Mouse (Mus musculus) NIH3T3 (cell line): Measurements from ENCODE around the gene Cdkn2aip.

ENCODE experiments used
- DNase-seq: peaks from one replicate; pipeline ENCODE4 v3.0.0-alpha.2; 2012; ENCODE audit warnings: low read depth

Gene Cdkn2aip

DNA sequence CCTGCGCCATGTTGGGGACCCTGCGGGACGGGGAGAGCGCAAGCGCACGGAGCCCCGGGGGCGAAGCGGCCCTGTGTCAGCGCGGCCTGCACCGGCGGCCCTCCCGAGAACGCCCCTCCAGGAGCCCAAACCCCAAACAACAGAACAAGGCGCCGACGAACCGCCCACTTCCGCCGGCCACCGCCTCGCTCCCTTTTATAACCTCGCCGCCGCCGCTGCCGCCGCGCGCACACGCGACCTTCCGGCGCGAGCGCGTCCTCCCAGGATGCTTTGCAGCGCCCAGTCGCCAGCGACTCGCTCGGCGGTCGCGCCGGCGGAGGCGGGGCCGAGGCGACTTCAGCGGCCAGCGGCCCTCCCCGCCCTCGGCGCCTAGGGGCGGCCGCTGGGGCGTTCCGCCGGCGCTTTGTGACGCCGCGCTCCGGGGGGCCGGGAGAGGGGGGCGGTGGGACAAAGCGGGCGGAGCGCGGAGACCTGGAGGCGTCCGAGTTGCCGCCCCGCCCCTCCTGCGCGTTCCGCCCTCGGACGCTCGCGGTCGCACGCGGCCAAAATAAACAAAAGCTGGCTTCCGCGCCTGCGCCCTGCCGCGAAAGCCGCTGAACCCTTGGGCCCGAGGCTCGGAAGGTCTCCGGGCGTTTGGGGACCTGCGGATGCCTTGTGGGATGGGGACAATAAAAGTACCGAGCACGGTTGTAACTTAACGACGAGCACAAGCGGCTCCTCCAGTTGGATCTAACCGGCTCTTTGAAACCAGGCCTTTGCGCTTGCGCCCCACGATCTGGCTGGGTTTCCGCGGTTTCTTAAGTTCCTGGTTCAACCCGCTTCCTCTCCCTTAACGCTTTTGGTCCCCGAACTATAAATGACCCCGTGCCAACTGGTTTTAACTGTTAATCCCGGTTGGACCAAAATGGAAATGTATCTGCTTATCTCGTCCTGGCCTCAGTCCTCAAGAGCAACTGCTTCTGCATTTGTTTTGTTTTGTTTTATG is at the start of gene Cdkn2aip:
Cdkn2aip (minus strand) TSS at position 172 of the 985 bp plus-strand sequence.
- DNase-seq, result peak; percentile 99

DNA sequence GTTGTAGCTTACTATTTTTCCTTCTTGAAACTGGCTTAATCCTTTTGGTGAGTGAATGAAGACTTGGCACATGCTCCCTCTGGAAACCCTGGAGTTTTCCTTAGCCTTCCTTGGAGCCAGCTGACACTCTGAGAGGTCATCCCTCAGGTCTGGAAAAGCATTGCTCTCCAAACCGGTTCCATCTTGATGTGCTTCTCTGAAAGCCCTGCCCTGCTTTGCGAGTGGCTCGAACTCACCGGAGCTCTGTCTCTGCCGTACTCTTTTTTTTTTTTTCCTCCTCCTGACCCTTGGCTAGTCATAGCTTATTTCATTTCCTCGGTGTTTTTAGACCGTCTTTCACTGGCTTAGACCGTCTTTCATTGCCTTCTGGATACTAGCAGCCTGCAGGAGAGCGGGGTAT is 49.5 kb upstream of the Cdkn2aip start:
- no peak for DNase-seq

GRCm38 (mm10) chr8:47760685-47761084 is 47.0 kb upstream of the Cdkn2aip start:
- DNase-seq, result peak; percentile 21

DNA sequence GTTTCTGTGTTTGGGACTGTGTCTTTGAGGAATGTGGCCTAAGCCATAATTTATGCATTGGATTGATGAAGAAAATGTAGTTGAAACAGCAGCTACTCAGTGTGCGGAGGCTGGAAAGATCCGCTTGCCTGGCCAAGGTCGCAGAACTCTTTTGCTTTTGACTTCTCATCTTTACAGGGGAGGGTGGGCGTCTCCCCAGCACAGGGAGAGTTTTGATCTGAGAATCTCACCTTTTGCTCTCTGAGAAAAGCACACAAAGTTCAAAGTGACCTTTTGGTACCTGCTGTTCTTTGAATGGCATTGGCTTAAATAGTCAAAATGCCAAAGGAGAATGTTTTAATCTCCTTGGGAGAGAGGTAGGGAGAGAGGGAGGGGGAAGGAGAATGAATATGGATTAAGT is 46.5 kb upstream of the Cdkn2aip start:
- no peak for DNase-seq

DNA sequence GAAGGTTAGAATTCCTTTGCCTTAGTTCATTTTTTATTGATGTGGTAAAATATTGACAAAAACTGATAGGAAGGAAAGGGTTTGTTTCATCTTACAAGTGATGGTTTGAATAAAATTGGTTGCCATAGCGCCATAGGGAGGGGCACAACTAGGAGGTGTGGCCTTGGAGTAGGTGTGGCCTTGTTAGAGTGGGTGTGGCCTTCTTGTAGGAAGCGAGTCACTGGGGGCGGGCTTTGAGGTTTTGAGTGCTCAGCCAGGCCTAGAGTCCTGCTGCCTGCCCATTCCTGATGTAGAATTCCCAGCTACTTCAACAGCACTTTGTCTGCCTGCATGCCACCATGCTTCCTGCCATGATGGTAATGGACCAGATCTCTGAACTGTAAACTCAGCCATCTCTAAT is 39.4 kb upstream of the Cdkn2aip start:
- peak; percentile 46 for DNase-seq

DNA sequence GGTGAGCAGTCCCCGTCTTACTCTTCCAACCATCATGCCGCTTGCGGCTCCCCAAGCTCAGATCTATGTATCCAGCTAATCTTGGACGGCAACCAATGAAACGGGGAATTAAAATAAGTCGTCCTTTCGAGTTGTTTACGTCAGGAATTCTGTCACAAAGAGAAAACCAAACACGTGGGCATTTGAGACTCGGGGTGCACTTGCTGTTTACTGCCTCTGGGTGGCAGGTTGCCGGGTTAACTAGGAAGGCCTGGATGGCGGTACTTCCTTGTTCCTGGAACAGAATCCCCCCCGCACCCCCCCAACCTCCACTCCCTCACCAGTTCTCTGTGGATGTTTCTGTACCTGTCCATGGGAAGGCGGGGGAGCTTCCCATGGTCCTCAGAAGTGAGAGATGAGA is 36.4 kb upstream of the Cdkn2aip start:
- DNase-seq, result peak; percentile 39

DNA sequence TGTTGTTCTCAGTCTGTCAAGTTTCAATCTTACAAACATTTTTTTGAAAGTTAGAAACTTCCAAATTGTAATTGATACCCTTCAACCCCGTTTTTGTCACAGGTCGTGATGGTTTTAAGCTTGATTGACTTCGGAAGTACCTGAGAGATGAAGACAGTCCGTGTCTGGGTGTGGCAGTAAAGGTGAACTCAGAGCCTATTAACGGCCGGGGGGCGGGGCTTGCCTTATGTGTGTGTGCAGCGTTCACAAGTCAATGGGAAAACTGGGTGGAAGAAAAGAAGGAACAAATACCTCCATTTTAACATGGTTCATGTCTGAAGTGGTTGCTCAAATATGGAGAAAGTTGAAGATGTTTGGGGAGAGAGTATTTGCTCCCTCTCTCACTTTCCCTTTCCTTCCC is 35.8 kb upstream of the Cdkn2aip start:
- DNase-seq, result no peak

DNA sequence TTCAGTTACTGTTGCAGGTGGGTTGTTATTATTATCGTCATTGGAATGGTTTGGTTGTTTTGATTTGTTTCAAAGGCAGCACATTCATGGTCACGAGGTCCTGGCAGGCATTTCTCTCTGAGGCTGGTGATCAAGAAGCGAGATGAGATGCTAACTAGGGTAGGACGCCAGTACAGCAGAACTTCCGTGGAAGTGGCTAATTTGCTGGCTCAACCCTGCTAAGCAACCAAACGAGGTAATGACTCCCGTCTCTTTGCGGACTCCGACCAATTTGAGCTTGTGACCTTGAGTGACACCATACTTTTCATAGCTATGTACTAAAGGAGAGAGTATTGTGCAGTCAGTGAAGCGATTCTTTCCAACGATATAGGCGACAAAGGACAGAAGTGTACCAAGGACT is 32.6 kb upstream of the Cdkn2aip start:
- no peak for DNase-seq

DNA sequence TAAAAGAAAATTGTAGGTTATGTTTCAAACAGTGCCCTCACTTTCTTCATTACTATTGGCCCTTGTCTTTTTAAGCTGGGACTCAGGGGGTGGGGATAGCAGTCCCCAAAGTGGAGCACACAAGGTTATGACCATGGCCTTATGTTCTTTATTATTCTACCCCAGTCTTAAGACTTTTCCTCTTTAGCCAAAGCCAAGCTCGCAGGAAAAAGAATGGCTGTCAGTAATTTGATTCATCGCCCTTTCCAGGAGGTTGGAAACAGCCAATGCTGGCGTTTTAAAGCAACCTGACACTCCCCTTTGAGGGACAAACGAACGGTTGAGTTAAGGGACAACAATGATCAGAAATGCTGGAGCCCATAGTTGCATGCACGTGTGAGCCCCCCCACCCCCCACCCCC is 32.1 kb upstream of the Cdkn2aip start:
- no peak for DNase-seq

DNA sequence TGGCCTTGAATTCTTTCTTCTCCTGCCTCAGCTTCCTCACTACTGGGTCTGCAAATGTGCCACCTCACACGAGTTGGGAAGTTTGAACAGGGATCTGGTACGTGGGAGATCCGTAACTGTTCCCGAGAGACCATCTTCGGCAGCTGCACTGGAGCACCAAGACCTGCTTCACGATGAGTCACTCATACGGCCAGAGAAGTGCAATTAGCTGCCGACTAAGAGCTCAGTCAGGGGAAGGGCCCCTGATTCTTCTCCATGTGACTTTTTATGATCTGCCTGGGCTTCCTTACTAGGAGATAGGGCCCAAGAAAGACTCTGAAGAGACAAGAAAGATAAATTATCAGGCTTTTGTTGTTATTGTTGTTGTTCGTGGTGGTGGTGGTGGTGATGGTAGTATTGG is 31.1 kb upstream of the Cdkn2aip start:
- peak; percentile 48 for DNase-seq

DNA sequence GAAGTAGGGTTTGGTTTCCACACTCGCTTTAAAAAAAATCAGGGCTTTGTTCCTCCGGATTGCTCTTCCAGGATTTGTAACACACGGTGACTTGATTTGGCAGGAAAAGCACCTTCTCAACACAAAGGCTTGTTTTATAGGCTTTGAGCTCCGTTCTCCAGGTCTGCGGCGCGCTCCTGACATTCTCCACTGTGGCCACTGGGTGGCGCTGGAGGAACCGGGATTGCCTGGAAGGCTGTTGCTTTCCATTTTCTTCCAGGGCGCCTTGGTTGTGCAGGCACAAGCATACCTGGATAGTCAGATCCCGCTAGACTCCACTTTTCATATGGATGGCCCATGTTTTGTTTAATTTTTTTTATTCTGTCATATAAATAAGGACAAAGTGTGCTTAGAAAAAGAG is 29.7 kb upstream of the Cdkn2aip start:
- DNase-seq, result peak; percentile 87

DNA sequence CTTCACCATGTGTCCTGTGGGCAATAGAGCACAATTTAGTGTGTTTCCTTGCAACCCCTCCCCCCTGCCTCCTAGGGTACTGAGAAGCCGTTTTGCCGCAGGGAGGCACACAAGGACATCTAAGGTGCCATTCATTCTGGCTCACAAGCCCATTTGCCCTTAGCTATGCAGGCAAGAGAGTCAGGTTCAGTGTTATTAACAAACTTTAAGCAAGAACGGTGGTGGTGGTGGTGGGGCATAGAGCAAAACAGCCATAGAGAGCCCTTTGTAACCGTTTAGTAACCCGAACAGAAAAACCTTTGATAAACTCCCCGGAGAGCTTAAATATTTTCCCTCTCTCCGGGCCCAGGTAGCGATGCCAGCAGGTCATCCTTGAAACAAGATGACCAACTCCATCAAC is 29.3 kb upstream of the Cdkn2aip start:
- no peak for DNase-seq

- DNase-seq, result no peak
These were observed 28.6 kb upstream of the Cdkn2aip start for GRCm38 (mm10) chr8:47742372-47742771.

DNA sequence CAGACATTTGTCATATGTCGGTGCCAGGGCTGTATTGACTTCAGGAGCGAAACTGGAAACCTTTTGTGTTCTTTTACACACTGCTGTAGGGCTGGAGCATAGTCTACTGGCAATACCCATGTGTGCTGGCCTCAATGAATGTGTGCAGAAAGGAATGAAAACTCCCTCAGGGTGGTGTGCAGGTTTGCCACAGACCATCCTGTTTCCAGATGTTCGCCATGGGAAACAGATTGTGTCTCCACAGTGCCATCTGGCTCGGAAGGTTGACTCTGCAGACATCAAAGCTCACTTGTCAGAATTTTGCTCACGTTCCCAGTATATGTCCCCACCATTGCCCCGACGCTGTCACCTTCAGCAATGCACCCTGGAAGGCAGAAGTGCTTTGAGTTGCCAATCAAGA is 23.4 kb upstream of the Cdkn2aip start:
- peak; percentile 44 for DNase-seq

DNA sequence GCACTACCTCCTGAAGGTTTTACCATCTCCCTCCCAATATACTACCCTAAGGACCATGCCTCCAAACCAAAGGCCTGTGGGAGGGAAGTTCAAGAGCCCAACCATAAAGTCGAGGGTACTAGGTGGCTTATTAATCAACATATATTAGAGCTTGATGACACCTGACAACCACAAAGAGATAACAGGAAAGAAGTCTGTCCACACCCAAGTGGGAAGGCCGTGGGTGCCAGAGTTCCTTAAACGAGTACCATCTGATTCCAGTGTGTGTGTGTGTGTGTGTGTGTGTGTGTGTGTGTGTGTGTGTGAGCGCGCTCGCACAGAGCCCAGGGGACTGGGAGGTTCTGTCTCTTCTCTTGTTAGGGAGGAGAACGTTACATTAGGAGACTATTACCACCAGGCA is 15.6 kb upstream of the Cdkn2aip start:
- no peak for DNase-seq

GRCm38 (mm10) chr8:47726945-47727344 is 13.2 kb upstream of the Cdkn2aip start:
- DNase-seq, result no peak

DNA sequence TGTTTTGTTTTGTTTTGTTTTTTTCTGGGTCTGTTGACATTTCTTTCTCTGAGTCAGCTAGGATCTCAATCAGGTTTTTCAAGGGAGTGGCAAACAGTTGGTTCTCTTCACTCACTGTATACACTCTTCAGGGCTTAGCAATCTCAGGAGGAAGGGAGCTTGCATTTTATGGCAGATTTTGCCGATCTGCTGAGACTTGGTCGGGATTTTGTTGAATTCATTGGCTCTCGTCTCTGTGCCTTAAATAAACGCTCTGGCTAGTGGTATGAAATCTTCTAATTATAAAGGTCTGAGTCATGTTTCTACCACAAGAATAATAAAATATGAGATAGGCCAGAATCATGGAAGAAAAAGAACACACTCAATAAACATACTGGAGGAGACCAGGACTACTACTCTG is 7.9 kb upstream of the Cdkn2aip start:
- DNase-seq, result peak; percentile 53

GRCm38 (mm10) chr8:47718641-47719040 is 4.9 kb upstream of the Cdkn2aip start:
- no peak for DNase-seq

GRCm38 (mm10) chr8:47713171-47713663 is 515 bp downstream of the Cdkn2aip start:
- peak; percentile 61 for DNase-seq

GRCm38 (mm10) chr8:47708106-47708505 is 5.6 kb downstream of the Cdkn2aip start:
- DNase-seq, result no peak

- DNase-seq, result no peak
These were observed 7.0 kb downstream of the Cdkn2aip start for GRCm38 (mm10) chr8:47706746-47707145.

GRCm38 (mm10) chr8:47702333-47702732 is 11.4 kb downstream of the Cdkn2aip start:
- DNase-seq, result no peak

GRCm38 (mm10) chr8:47697696-47698095 is 16.0 kb downstream of the Cdkn2aip start:
- DNase-seq, result peak; percentile 10
